Mouse (Mus musculus) liver, embryonic 14.5 days (tissue): ENCODE results near the gene Bcr.

Experiments used
- CTCF ChIP-seq: IDR thresholded peaks from 2 replicates; pipeline ENCODE4 v1.5.1; 2016; ENCODE audit warnings: antibody characterized with exemption, low read depth, control low read depth
- EP300 ChIP-seq: IDR thresholded peaks from 2 replicates; pipeline ENCODE4 v1.6.1; 2016; ENCODE audit warnings: antibody characterized with exemption, low read depth

DNA sequence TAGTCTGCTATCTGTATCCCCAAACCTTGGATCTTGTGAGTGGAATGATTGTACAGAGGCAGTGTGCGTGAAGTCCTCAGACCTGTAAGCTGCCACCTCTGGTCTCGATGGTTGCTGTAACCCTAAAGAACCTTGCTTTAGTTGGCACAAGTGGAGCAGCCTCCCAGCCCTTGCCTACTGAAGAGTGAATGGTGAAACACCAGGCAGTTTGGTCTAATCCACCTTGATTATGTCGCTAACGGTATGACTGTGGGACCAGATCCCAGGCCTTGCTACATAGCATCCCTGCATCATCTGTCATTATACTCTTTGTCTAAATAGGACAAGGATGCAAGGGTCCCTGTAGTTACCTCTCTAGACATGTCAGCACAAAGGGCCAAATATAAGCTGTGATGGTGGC, 106.2 kb downstream of the Bcr start:
- TF ChIP-seq CTCF (no peak), EP300 (no peak)
